Mouse (Mus musculus) fat pad, adult 2 months (tissue): Measurements from ENCODE around the gene Flii.

Experiments
- DNase-seq: peaks from one replicate; pipeline ENCODE4 v3.0.0-alpha.2; 2011; ENCODE audit warnings: low read depth, low spot score; ENCODE audit errors: extremely low read depth

The Flii gene

DNA sequence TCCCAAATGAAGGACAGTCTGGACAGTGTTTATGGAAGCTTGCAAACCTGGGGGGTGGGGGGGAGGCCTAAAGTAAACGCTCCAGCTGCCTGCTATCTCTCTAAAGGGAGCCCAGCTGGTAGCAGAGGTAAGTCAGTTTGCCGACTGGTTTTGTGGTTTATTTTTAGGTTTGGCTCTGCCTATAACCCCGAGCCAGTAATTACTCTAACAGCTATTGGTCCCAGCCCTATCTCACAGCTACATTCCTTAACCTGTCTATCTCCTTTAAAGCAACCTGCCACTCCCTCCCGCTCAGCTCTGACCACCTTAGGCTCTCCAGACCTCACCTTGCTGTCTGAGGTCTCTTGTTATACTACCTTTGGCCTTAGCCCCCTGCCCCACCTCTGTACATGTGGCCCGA, 7.8 kb downstream of the Flii start:
- DNase-seq = no peak

DNA sequence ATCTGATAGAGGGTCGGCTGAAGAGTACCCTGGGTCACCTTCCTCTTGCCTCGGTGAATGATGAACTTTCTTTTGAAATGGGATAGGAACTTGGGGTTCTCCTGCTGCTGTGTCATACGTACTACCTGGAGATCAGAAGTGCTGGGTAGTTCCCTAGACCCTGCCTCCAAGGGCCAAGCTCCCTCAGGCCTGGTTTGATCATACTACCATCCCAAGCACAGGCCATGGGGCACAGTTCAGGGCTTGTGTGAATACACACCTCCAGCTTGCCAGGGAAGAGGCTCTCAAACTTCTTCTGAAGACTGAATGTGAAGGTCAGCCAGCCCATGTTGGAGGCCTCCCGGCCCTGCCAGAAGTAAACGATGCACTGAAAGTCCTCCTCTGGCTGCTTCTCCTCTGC, 11.2 kb downstream of the Flii start:
- DNase-seq = no peak

DNA sequence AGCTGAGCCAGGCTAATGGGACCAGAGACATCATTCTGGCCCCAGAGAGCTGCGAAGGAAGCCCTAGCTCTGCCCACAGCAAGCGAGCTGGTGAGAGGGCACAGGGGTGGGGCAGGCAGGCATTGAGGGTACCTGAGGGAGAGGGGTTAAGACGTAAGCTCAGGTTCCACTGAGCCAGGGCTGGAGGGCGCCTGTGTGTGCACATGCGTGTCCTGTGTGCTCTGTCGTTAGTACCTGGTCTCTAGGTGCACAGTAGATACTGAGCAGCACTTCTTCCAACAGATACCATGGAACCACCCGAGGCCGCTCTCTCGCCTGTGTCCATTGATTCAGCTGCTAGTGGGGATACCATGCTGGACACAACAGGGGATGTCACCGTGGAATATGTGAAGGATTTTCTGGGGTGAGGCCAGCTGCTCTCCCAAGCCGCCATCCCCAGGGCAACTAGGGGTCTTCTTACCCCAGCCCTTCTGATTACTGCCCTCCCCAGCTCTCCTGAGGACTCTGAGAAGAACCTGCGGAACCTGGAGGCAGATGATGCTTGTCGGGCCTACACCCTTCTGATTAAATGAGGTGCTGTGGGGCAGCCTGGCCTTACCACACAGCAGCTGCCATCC, 14.3 kb downstream of the Flii start:
- no peak for DNase-seq

DNA sequence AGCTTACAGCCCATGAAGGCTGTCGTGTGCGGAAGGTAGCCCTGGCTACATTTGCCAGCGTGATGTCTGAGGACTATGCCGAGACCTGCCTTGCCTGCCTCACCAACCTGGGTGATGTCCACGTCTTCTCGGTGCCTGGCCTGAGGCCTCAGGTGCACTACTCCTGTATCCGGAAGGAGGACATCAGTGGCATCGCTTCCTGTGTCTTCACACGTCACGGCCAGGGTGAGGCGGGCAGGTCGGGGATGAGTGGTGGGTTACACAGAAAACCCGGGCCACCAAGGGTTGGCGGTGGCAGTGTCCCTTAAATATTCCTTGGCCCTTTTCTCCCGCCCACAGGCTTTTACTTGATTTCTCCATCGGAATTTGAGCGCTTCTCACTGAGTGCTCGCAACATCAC, 15.0 kb downstream of the Flii start:
- no peak for DNase-seq

DNA sequence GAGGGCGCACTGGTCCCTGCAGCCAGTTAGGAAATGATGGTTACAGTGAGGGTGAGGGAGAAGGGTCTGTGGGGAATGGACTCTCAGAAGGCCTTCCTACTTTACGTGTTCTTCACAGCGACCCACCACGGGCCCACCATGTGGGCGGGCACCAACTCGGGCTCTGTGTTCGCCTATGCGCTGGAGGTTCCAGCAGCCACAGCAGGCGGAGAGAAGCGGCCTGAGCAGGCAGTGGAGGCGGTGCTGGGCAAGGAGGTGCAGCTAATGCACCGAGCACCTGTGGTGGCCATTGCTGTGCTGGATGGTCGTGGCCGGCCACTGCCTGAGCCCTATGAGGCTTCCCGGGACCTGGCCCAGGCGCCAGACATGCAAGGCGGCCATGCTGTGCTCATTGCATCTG, 15.8 kb downstream of the Flii start:
- no peak for DNase-seq

DNA sequence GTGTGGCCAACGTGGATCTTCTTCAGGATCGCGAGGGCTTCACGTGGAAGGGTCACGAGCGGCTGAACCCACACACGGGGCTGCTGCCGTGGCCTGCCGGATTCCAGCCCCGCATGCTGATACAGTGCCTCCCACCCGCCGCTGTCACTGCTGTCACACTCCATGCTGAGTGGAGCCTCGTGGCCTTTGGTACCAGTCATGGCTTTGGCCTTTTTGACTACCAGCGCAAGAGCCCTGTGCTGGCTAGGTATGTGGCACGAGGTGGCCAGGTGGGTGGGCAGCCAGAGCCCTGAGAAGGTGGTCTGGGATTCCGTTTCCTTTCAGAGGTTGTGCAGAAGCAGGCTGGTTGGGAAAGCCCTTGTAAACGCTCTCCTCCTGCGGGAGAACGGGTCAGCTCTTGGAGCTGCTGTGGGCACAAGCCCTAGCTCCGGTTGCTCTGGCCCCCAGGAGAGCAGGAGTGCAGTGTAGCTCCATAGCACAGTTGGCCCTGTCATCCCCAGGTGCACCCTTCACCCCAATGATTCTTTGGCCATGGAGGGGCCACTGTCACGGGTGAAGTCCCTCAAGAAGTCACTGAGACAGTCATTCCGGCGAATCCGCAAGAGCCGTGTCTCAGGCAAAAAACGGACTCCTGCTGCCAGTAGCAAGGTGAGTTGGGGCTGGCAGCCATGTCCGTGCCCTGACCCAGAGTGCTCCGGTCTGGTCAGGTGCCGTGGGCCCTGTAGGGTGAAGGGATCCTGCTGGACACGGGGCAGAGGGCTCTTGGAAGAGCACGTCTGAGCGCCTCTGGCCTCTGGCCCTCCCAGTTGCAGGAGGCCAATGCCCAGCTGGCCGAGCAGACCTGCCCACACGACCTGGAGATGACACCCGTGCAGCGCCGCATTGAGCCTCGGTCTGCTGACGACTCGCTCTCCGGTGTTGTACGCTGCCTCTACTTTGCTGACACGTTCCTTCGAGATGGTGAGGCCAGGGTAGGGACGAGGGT, 17.3 kb downstream of the Flii start:
- no peak for DNase-seq

DNA sequence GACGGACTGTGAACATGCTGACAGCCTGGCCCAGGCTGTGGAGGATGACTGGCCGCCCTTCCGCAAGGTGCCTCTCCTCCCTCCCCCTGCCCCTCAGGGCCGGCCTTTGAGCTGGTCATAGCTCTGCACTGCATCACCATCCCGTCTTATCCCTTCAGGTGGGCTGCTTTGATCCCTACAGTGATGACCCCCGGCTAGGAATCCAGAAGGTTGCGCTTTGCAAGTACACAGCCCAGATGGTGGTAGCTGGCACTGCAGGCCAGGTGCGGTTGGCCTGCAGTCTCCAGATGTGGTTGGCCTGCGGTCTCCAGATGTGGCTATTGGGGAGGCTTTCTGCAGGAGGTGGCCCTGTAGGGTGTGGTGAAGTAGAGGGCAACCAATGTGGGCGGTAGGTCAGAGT, 18.4 kb downstream of the Flii start:
- DNase-seq = no peak

DNA sequence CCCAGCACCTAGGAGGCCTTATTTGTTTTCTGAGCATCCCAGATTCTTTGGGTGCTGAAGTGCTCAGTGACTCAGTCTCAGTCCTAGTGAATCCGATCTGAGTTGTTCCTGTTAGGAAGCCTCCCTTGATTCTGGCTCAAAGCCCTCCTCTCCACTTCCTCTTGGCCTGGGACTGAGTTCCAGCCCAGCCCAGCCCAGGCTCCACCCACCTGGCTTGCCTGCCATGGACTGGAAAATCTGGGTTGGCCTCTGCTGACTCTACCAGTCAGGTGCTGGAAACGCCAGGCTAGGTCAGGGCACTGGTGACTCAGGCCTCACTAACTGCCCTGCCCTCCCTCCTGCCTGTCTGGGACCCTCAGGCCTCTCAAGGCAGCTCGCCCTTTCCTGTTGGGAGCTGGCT, 19.4 kb downstream of the Flii start:
- DNase-seq = peak; percentile 62

DNA sequence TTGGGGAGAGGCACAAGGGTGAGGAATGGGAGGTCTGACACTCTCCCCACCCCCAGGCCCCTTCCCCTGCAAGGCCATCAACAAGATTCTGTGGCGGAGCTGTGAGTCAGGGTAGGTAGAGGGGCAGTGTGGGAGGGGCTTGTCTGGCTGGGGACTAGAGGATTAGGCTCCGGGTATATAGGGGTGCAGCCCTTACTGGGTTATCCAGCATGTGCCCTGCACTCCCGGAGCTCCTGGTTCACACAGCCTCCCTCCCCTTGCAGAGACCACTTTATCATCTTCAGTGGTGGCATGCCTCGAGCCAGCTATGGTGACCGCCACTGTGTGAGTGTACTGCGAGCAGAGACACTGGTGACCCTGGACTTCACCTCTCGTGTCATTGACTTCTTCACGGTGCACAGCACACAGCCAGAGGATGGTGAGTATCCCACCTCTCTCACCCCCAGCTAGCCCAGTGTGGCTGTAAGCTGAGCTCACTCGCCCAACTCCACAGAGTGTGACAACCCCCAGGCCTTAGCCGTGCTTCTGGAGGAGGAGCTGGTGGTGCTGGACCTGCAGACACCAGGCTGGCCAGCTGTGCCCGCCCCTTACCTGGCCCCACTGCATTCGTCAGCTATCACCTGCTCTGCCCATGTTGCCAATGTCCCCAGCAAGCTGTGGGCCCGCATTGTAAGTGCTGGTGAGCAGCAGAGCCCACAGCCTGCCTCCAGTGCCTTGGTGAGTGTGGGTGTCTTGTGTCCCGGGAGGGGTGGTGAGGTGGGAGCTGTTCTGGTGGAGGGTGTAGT, 20.2 kb downstream of the Flii start:
- no peak for DNase-seq

DNA sequence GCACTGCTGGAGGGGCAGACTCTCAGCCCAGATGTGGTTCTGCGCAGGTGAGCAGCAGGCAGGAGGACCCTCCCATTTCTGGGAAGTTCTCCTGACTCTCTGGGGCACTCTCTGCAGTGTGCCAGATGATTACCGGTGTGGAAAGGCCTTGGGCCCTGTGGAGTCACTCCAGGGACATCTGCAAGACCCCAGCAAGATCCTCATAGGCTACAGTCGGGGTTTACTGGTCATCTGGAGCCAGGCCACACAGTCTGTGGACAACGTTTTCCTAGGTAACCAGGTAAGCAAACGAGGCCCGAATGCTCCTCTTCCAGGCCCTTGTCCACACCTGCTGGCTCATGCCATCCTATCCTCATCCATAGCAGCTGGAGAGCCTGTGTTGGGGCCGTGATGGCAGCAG, 21.0 kb downstream of the Flii start:
- no peak for DNase-seq

DNA sequence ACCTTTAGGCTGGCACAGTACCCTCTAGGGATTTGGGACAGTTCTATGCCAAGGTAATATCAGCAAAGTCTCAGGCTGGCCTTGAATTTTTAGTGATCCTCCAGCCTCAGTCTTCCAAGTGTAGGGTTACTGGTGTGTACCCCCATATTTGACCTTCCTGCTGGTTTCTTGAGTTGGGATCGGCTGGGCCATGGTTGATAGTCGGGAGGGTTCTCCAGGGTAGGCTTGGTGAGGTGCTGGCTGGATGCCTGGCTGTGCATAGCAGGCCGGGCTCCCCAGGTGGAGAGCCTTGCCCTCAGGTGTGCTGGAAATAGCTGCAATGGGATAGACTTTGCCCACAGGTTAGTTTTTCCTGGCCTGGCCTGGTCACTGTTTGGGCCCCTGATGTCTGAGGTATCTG, 21.8 kb downstream of the Flii start:
- no peak for DNase-seq

DNA sequence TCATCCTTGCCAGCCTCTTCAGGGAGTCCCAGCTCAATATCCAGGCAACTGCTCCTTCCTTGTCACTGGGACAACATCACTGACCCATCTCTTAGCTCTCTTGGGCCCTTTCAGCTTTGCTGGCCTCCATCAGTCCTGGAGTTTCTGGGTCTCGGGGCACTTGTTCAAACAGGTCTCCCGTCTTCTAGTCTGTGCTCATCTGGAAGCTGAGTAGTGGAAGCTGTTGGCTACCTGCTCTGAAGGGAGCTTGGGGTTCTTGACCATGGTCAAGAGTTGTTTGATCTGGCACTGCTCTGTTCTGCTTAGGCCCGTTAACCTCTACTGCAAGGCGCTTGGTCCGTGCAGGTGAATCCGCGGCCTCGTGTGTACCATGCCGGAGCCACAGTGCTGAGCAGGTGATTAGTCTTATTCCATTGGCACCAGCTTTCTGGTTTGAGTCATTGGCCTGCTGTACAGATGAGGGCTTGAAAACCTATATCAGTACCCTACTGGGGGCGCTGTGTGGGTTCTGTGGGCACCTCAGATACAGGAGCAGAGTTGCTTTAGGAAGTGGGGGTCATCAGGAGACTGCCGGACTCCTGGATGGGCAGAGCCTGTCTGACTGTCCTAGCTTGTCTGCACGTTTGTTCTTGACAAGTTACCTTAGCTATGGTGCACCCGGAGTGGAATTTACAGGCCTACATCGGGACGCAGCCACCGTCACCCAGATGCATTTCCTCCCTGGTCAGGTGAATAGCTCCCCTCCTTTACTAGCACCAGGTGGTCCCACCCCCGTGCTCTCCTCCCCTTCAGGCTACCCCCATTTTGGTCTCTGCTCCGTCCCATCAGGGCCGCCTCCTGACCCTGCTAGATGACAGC, 22.8 kb downstream of the Flii start:
- DNase-seq = no peak

DNA sequence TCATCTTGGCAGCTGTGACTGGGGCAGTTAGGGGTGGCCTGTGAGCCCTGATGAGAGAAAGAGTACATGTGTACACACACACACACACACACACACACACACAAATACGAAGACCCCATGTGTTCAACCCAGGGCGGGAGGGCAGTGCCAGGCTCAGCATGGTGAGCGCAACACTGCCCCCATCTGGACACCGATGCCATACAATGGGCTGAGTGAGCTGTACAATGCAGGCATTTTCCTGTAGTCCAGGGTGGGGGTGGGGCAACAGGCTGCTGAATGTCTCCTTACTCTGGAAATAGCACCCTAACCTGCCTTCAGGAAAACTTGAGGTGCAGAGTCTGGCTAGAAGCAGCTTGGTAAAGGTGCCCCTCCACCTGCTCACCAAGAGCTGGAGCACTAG, 23.9 kb downstream of the Flii start:
- no peak for DNase-seq

DNA sequence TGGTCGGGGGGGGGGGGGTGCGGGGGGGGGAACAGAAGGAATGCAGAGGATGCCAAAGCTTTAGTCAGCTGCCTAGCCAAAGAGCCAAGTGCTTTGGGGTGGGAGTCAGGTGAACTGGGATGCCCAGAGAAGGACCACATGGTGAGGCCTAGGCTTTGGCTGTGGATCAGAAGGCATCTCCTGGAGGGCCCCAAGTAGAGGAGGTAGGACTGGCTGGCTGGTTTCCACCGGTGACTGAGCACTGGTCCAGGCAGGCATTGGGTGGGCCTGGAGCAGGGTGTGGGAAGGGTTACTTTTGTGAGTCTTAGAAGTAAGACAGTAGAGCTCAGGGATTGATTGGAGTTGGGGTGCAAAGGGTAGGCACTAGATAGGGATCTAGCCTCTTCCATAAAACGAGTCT, 25.5 kb downstream of the Flii start:
- DNase-seq = no peak

DNA sequence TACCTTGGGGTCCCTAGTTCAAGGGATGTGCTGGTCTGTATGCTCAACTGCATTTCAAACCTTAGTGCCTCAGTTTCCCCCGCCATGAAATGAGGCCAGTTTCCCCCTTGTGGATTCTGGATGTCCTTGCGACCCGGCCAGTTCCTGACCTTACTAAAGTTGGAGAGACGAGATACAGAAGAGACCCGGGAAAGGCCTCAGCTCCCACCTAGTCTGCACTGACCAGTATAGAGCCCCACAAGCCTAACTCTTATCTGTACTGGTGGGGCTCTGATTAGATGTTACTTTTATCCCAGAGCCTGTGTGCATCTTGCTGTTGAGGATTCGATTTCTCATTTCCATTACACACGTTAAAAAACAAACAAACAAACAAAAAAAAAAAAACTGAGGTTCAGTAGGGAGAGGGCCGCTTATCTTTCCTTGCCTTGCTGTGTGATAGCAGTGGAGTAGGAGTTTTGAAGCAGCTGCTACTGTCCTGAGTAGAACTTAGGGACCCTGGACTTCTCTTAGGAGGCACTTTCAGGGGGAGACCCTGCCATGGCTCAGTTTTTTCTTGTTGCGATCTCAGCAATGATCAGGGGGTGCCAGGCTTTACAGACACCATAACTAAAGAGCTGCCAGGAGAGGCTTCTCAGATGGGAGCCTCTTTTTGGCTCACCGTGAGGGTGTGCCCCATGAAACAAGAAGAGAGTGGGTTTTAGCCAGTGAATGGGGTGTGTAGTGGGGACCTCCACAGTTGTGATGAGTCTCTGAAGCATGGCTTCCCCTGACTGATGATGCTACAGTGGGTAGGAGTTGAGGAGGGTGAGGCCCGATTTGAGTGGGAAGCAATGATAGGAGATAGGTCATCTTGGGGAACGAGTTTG, 26.5 kb downstream of the Flii start:
- no peak for DNase-seq

DNA sequence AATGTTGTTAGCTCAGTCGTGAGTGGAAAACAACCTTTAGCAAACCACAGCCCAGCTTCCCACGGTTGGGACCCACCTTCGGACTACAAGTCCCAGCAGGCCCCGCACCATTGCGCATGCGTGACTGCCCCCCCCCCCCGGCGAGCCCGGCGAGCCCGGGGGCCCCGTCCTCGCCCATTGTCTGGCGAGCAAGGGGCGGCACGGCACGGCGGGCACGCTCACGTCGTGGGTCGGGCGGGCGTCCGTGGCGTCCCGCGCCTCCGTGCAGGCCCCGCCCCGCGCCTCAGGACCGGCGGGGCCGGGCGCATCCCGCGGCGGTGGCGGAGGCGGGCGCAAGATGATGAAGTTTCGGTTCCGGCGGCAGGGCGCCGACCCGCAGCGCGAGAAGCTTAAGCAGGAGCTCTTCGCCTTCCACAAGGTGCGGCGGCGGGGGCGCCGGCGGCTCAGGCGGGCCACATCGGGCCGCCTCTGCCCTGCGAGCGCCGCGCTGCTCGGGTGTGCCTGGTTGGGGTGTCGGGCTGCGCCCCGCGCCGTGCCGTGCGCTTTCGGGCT, 27.5 kb downstream of the Flii start, which contains the start of gene Llgl1:
Gene Llgl1, plus strand, starts transcription at position 200 of the 552 bp plus-strand sequence.
- no peak for DNase-seq

DNA sequence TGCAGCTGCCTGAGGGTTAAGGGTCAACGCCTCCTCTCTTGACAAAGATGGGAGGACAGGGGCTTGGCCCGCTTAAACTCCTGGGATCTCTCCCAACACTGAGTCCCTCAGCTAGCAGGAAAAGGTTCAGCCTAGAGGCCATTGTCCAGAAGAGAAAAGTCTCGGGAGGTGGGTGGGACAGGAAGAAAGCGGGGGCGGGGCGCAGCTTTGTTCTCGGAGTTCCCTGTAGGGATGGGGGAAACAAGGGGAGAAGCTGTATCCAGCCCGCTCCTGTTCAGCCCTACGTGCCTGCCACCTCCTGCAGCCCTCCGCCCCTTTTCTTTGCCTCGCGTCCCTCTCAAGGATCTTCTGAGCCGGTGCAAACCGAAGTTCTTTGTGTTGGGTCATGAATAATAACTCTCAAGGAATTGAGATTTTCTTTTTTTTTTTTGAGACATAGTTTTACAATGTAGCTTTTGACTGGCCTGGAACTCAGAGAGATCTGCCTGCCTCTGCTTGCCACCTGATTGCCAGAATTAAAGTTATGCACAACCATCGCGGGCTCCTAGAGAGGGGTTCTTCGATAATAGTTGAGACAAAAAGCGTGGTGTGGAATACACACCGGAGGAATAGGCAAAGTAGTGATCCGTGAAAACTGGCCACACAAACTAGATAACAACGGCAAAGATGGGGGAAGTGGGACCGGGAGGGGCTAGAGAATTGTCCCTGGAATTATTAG, 28.1 kb downstream of the Flii start:
- DNase-seq = no peak

DNA sequence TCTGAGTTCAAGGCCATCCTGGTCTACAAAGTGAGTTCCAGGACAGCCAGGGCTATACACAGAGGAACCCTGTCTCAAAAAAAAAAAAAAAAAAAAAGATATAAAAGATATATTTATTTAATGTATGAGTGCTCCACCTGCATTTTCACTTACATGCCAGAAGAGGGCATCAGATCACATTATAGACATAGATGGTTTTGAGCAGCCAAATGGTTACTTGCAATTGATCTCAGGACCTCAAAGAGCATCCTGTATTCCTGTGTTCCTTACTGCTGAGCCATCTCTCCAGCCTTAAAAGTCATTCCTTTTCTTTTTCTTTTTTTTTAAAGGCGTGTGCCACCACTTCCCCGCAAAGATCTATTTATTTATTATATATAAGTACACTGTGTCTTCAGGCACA, 29.5 kb downstream of the Flii start:
- DNase-seq = no peak

DNA sequence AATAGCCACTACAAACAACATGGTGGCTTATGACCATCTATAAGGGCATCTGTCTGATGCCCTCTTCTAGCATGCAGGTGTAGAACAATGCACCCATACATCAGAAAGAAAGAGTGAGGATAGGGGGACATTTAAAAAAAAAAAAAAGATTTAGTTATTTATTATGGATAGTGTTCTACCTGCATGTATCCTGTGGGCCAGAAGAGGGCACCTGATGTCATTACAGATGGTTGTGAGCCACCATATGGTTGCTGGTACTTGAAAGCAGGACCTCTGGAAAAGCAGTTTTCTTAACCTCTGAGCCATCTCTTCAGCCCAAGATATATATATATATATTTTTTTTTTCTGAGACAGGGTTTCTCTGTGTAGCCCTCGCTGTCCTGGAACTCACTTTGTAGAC, 30.9 kb downstream of the Flii start:
- DNase-seq = no peak
